Mouse (Mus musculus) forebrain, embryonic 14.5 days (tissue): ENCODE measurements around the gene Cspg5. TPM values are rescaled to one million over a fixed set of nuclear protein-coding genes. Genes with fewer than 3 reads are reported as not detected.

ENCODE experiments used
- ATAC-seq: fragments of 200-750 bp; cut with Nextera tagmentation; 2 replicates; pipeline ENCODE4 v1.8.0; 2017; ENCODE audit warnings: mild to moderate bottlenecking, moderate library complexity
- DNase-seq: peaks from one replicate; pipeline ENCODE4 v3.0.0-alpha.2; 2015; ENCODE audit warnings: low spot score
- H3K27ac ChIP-seq: fragments of 300-500 bp; sonication (generic); 2 replicates; pipeline ENCODE4 v1.5.1; 2014; ENCODE audit warnings: low read depth, mild to moderate bottlenecking, control low read depth, low read length, moderate library complexity
- H3K27me3 ChIP-seq: fragments of 300-500 bp; sonication (generic); replicated peaks from 2 replicates; pipeline ENCODE4 v1.6.1; 2014; ENCODE audit warnings: low read length, control low read depth, mixed read lengths; ENCODE audit not compliant: control insufficient read depth, insufficient read depth
- H3K36me3 ChIP-seq: fragments of 300-500 bp; sonication (generic); 2 replicates; pipeline ENCODE4 v1.6.1; 2014; ENCODE audit warnings: low read length, control low read depth; ENCODE audit not compliant: control insufficient read depth, insufficient read depth
- H3K4me1 ChIP-seq: fragments of 300-500 bp; sonication (generic); 2 replicates; pipeline ENCODE4 v1.6.1; 2014; ENCODE audit warnings: antibody characterized with exemption, low read length, control low read depth; ENCODE audit not compliant: control insufficient read depth, insufficient read depth
- H3K4me2 ChIP-seq: fragments of 300-500 bp; sonication (generic); 2 replicates; pipeline ENCODE4 v1.6.1; 2014; ENCODE audit warnings: mild to moderate bottlenecking, control low read depth, low read length
- H3K4me3 ChIP-seq: fragments of 300-500 bp; sonication (generic); 2 replicates; pipeline ENCODE4 v1.5.1; 2014; ENCODE audit warnings: low read depth, low read length, control low read depth
- H3K9ac ChIP-seq: fragments of 300-500 bp; sonication (generic); 2 replicates; pipeline ENCODE4 v1.6.1; 2014; ENCODE audit warnings: mild to moderate bottlenecking, low read length, control low read depth, moderate library complexity
- H3K9me3 ChIP-seq: fragments of 300-500 bp; sonication (generic); replicated peaks from 2 replicates; pipeline ENCODE4 v1.6.1; 2016; ENCODE audit warnings: low read length, control low read depth, mixed read lengths; ENCODE audit not compliant: control insufficient read depth
- WGBS: fragments of 180-500 bp; shearing (Covaris S2); extraction: QIAGEN DNeasy Blood & Tissue Kit; methylation state at CpG from one replicate; pipeline ENCODE4 v1.1.7; 2014; 5-methylcytosine and 5-hydroxymethylcytosine counted together
- polyA plus RNA-seq: library from polyadenylated mRNA; unstranded; fragments of >200 nt; fragmentation: Nextera tagmentation; extraction: Ambion mirVana; gene quantifications from 2 replicates; pipeline ENCODE4 v1.2.1, GENCODE M21; 2014

Gene Cspg5
- polyA plus RNA-seq = 49.3 and 64.2 TPM in 2 replicates

- Histone ChIP-seq H3K4me3 (peak within 1 kb of the TSS; percentile 76), H3K9ac (peak within 1 kb of the TSS; percentile 79), H3K9me3 (no peaks in the 10 kb centered on the region), H3K4me2 (peak within 1 kb of the TSS; percentile 99), H3K36me3 (peaks cover 39% of the 10 kb centered on the region), H3K27ac (peak within 1 kb of the TSS; percentile 82; the same call in 1 of the 2 replicates), H3K27me3 (no peaks in the 10 kb centered on the region), H3K4me1 (peaks cover 13% of the 10 kb centered on the region)
- 84% methylated on average over 7 of the region's 7 CpGs for WGBS
- ATAC-seq (no peak), DNase-seq (no peak)
These were observed at the start of gene Cspg5 for GRCm38 (mm10) chr9:110243221-110243833. TSS of gene Cspg5 (plus strand) at chr9:110243783.

- peaks cover 85% of the 10 kb centered on the region for H3K36me3 ChIP-seq
- 89% methylated on average over 2 of the region's 2 CpGs for WGBS
- no peak for ATAC-seq
These were observed 43.7 kb upstream of the Cspg5 start for GRCm38 (mm10) chr9:110199870-110200269.

DNA sequence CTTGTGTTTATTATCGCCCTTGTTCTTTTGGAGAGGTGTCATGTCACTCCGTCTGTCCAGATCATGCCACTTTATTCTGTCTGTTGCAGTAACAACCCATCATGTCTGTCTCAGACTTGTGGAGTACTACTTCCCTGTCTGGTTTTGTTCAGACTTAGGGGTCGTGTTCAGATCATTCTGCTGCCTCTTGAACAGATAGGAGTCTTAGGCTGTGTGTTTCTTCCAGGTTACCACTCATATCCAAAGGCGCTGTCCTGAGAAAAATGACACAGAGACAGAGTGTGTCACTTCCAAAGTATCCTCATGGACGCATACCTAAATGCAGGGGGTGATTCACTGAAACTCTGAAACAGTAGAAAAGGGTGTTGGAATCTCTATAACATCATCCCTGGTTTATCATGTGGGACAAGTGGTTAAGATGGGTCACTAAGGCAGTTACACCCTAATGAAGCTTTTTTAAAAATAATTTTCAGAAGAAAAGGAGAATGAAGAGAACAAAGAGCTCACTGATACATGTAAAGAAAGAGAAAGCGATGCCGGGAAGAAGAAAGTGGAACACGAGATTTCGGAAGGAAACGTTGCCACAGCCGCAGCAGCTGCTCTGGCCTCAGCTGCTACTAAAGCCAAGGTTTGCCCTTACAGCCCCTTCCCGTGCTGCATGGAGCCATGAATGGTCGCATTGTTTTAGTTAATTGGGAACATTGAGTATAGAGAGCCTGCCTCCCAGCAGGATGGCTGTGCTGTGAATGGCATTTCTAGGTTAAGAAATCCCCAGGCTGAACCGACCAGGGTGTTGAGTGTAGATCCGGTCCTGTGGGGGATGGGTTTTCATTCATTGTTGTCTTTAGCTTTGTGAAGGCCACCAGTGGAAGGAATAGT, 37.8 kb upstream of the Cspg5 start:
- peaks cover 19% of the 10 kb centered on the region for H3K4me1 ChIP-seq
- no peak overlapping the region for H3K4me3 ChIP-seq
- 7% methylated on average over 15 of the region's 15 CpGs for WGBS
- H3K27ac ChIP-seq = peak overlapping the region; percentile 81
- ATAC-seq = peak; percentile 92
- DNase-seq = peak; percentile 94
- H3K9me3 ChIP-seq = no peaks in the 10 kb centered on the region
- H3K27me3 ChIP-seq = no peaks in the 10 kb centered on the region
- H3K4me2 ChIP-seq = no peak overlapping the region
- H3K9ac ChIP-seq = peak overlapping the region; percentile 43
- H3K36me3 ChIP-seq = peaks cover 81% of the 10 kb centered on the region

More at GRCm38 (mm10) chr9:110199870-110200269, 43.7 kb upstream of the Cspg5 start:
- Histone ChIP-seq H3K27ac (no peak overlapping the region), H3K4me2 (no peak overlapping the region), H3K4me1 (peaks cover 3% of the 10 kb centered on the region; the same call in 1 of the 2 replicates), H3K27me3 (no peaks in the 10 kb centered on the region), H3K4me3 (no peak overlapping the region), H3K9ac (no peak overlapping the region), H3K9me3 (no peaks in the 10 kb centered on the region)
- DNase-seq = no peak

GRCm38 (mm10) chr9:110206437-110206836, 37.1 kb upstream of the Cspg5 start:
- Histone ChIP-seq H3K9ac (0 out of 2 replicates have a peak overlapping the region, but pooled peaks have one; percentile 14), H3K9me3 (no peaks in the 10 kb centered on the region), H3K4me3 (no peak overlapping the region), H3K4me1 (peaks cover 19% of the 10 kb centered on the region), H3K27me3 (no peaks in the 10 kb centered on the region), H3K36me3 (peaks cover 79% of the 10 kb centered on the region), H3K27ac (peak overlapping the region; percentile 81), H3K4me2 (no peak overlapping the region)
- ATAC-seq = no peak
- WGBS = 27% methylated on average over 2 of the region's 2 CpGs
- DNase-seq = peak; percentile 9

DNA sequence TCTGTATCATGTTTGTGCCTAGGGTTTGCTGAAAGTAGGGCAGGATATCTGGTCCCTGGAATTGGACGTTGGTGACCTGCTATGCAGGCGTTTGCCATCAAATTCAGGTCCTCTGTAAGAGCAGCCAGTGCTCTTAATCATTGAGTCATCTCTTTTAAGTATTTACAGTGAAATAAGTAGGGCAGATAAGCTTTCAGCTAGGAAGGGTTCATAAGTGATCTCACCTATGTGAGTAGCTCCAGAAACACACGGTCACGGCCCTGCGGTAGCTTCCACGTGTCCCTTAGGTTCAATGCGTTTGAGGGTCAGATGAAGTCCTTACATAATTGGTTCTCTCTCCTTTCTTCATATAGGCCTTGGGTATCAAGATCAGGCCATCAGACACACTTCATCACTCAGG, 35.3 kb upstream of the Cspg5 start:
- Histone ChIP-seq H3K4me3 (no peak overlapping the region), H3K27me3 (no peaks in the 10 kb centered on the region), H3K4me1 (peaks cover 19% of the 10 kb centered on the region), H3K9me3 (no peaks in the 10 kb centered on the region), H3K36me3 (peaks cover 76% of the 10 kb centered on the region), H3K9ac (no peak overlapping the region), H3K4me2 (no peak overlapping the region), H3K27ac (no peak overlapping the region)
- WGBS = 69% methylated on average over 7 of the region's 7 CpGs
- DNase-seq (no peak), ATAC-seq (no peak)

- Histone ChIP-seq H3K36me3 (peaks cover 76% of the 10 kb centered on the region), H3K4me1 (peaks cover 19% of the 10 kb centered on the region), H3K4me2 (no peak overlapping the region), H3K27ac (no peak overlapping the region), H3K4me3 (no peak overlapping the region), H3K27me3 (no peaks in the 10 kb centered on the region), H3K9ac (no peak overlapping the region), H3K9me3 (no peaks in the 10 kb centered on the region)
- peak; percentile 51 for DNase-seq
- ATAC-seq = 0 out of 2 replicates have a peak, but pooled peaks have one; percentile 35
- WGBS = 12% methylated on average over 3 of the region's 3 CpGs
These were observed 34.6 kb upstream of the Cspg5 start for GRCm38 (mm10) chr9:110208967-110209366.

DNA sequence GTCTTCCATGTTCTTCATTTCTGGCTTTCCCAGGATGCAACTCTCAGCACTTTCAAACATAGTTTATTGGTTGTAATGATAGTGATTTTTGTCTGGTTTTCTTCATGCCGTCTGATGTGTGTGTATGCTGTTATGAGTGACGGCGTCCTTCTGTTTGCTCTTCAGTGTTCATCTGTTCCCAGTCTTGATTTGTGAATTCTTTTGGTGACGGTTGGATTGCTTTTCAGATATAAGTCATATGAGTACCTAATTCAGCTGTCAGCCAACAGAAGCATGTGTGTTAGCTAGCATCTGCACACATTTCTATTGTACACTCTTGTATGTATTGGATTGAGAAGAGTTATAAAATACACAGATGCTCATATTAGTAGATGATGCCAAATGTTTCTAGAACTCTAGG, 19.3 kb upstream of the Cspg5 start:
- WGBS = 88% methylated on average over 4 of the region's 4 CpGs
- Histone ChIP-seq H3K9me3 (no peaks in the 10 kb centered on the region), H3K9ac (no peak overlapping the region), H3K27ac (no peak overlapping the region), H3K4me3 (no peak overlapping the region), H3K4me2 (no peak overlapping the region), H3K4me1 (no peaks in the 10 kb centered on the region), H3K36me3 (peaks cover 85% of the 10 kb centered on the region), H3K27me3 (no peaks in the 10 kb centered on the region)
- DNase-seq (peak; percentile 18), ATAC-seq (no peak)

- no peak overlapping the region for H3K9ac ChIP-seq
- no peak overlapping the region for H3K27ac ChIP-seq
- H3K4me1 ChIP-seq = no peaks in the 10 kb centered on the region
- DNase-seq (no peak), ATAC-seq (no peak)
- no peak overlapping the region for H3K4me2 ChIP-seq
- no peak overlapping the region for H3K4me3 ChIP-seq
- H3K36me3 ChIP-seq = peaks cover 90% of the 10 kb centered on the region
- no peaks in the 10 kb centered on the region for H3K9me3 ChIP-seq
- 93% methylated on average over 4 of the region's 4 CpGs for WGBS
- H3K27me3 ChIP-seq = no peaks in the 10 kb centered on the region
These were observed 17.4 kb upstream of the Cspg5 start for GRCm38 (mm10) chr9:110226191-110226590.

DNA sequence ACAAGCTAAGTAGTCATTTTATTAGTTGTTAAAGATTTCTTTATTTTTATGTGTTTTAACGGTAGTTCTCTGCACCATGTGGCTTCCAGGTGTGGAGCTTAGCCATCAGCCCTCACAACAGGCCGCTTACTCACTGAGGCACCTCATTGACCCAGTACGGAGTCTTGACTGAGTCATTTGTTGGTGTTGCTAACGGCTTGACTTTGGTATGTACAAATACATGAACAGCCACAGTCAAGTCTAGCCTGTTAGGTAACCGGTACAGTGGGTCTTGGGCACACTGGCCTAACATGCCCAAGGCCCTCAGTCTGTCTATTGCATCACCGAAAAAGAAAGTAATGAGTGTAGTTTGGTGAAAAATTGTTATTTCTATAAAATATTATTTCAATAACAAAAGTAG, 14.9 kb upstream of the Cspg5 start:
- H3K27ac ChIP-seq = no peak overlapping the region
- no peak for DNase-seq
- no peaks in the 10 kb centered on the region for H3K9me3 ChIP-seq
- no peaks in the 10 kb centered on the region for H3K27me3 ChIP-seq
- H3K4me2 ChIP-seq = no peak overlapping the region
- peaks cover 90% of the 10 kb centered on the region for H3K36me3 ChIP-seq
- WGBS = 90% methylated on average over 6 of the region's 6 CpGs
- no peaks in the 10 kb centered on the region for H3K4me1 ChIP-seq
- no peak for ATAC-seq
- H3K4me3 ChIP-seq = no peak overlapping the region
- H3K9ac ChIP-seq = no peak overlapping the region
